Mouse (Mus musculus) bone marrow macrophage, adult 2 months (primary cell): ENCODE measurements around the gene Ptpra.

Source experiments
- CTCF ChIP-seq: IDR thresholded peaks from 2 replicates; pipeline ENCODE4 v1.5.1; 2012; ENCODE audit warnings: low read depth, mild to moderate bottlenecking, low read length, moderate library complexity
- POLR2A ChIP-seq: IDR thresholded peaks from 2 replicates; pipeline ENCODE4 v1.6.1; 2012; ENCODE audit warnings: mild to moderate bottlenecking, low read depth, low read length, borderline replicate concordance

DNA sequence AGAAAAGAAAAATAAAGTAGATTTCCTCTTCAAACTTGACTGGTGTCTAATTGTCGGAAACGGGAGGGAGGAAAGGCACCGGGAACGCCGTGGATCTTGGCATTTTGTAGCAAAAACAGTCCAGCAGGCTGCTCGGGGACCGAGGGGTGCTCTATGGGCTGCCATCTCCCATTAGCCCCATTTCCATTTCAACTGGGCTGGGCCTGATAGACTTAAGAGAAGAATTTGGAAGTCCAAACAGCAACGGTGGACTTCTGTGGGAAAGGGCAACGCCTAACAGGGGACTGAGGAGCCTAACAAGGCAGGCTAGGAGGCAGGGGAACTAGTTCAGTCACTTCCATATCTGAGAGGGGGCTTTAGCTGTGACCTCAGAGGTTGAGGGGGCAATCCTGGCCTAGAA is 126.9 kb downstream of the Ptpra start:
- TF ChIP-seq CTCF = no peak
- no peak for TF ChIP-seq POLR2A
